Mouse (Mus musculus) neural tube, embryonic 14.5 days (tissue): ENCODE measurements around the gene Car3. TPM values are rescaled to one million over a fixed set of nuclear protein-coding genes. Genes with fewer than 3 reads are reported as not detected.

Experiments
- ATAC-seq: fragments of 200-750 bp; cut with Nextera tagmentation; 2 replicates; pipeline ENCODE4 v1.8.0; 2017; ENCODE audit warnings: low read depth, mild to moderate bottlenecking, moderate TSS enrichment, moderate library complexity
- H3K27ac ChIP-seq: fragments of 300-500 bp; sonication (generic); 2 replicates; pipeline ENCODE4 v1.5.1; 2014; ENCODE audit warnings: low read depth, mild to moderate bottlenecking, control low read depth, low read length, moderate library complexity, mixed read lengths
- H3K27me3 ChIP-seq: fragments of 300-500 bp; sonication (generic); 2 replicates; pipeline ENCODE4 v1.6.1; 2014; ENCODE audit warnings: low read length; ENCODE audit not compliant: control insufficient read depth, insufficient read depth
- H3K36me3 ChIP-seq: fragments of 300-500 bp; sonication (generic); 2 replicates; pipeline ENCODE4 v1.6.1; 2014; ENCODE audit warnings: low read length, mixed read lengths; ENCODE audit not compliant: control insufficient read depth, insufficient read depth
- H3K4me1 ChIP-seq: fragments of 300-500 bp; sonication (generic); 2 replicates; pipeline ENCODE4 v1.6.1; 2014; ENCODE audit warnings: low read length; ENCODE audit not compliant: control insufficient read depth, insufficient read depth
- H3K4me2 ChIP-seq: fragments of 300-500 bp; sonication (generic); 2 replicates; pipeline ENCODE4 v1.6.1; 2014; ENCODE audit warnings: mild to moderate bottlenecking, low read depth, low read length, control low read depth
- H3K4me3 ChIP-seq: fragments of 300-500 bp; sonication (generic); 2 replicates; pipeline ENCODE4 v1.5.1; 2014; ENCODE audit warnings: low read depth, low read length, control low read depth, mixed read lengths
- H3K9ac ChIP-seq: fragments of 300-500 bp; sonication (generic); replicated peaks from 2 replicates; pipeline ENCODE4 v1.6.1; 2014; ENCODE audit warnings: low read depth, mild to moderate bottlenecking, control low read depth, low read length, mixed read lengths
- H3K9me3 ChIP-seq: fragments of 300-500 bp; sonication (generic); 2 replicates; pipeline ENCODE4 v1.6.1; 2016; ENCODE audit warnings: low read length; ENCODE audit not compliant: control insufficient read depth
- WGBS: fragments of 180-500 bp; shearing (Covaris S2); extraction: QIAGEN DNeasy Blood & Tissue Kit; methylation state at CpG from one replicate; pipeline ENCODE4 v1.1.7; 2014; 5-methylcytosine and 5-hydroxymethylcytosine counted together
- polyA plus RNA-seq: library from polyadenylated mRNA; unstranded; fragments of >200 nt; fragmentation: Nextera tagmentation; extraction: Ambion mirVana; gene quantifications from 2 replicates; pipeline ENCODE4 v1.2.1, GENCODE M21; 2014

Car3 gene
- polyA plus RNA-seq, 1 experiment from 2014 or later, result 1.7 TPM

DNA sequence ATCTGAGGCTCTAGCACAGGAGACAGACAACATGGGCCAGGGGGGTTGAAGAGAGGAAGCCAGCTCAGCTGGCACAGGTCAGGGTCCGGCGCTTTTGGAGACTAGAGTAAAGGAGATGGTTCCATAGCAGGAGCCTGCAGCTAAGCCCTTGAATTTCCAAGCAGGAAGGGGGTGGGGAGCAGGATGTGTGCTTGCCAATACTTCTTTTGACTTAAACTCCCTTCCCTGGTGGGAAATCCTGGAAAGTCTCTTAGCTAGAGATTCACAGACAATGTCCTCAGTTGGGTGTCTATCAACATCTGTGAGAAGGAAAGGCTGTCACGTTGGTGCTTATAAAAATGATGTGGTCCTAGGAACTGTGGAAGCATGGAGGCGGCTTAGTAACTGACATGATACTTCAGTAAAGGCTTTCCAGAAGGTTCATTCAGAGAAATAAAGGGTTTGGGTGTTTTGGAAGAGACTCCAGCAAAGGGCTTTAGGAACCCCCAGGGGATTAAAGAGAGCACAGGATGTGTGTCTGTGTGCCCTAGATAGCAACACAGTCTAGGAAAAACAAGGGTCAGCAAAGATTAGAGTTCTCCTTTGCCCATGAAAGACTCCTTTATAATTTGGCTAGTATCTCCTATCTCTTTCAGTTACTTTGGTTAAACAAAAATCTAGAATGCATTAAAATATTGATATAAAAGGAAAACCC, 26.6 kb downstream of the Car3 start:
- no peak overlapping the region for H3K9ac ChIP-seq
- 56% methylated on average over 4 of the region's 4 CpGs for WGBS
- H3K4me1 ChIP-seq, result no peaks in the 10 kb centered on the region
- H3K27ac ChIP-seq, result no peak overlapping the region
- no peak overlapping the region for H3K4me3 ChIP-seq
- no peak overlapping the region for H3K4me2 ChIP-seq
- ATAC-seq, result no peak
- H3K36me3 ChIP-seq, result no peaks in the 10 kb centered on the region
- no peaks in the 10 kb centered on the region for H3K27me3 ChIP-seq
- H3K9me3 ChIP-seq, result no peaks in the 10 kb centered on the region

DNA sequence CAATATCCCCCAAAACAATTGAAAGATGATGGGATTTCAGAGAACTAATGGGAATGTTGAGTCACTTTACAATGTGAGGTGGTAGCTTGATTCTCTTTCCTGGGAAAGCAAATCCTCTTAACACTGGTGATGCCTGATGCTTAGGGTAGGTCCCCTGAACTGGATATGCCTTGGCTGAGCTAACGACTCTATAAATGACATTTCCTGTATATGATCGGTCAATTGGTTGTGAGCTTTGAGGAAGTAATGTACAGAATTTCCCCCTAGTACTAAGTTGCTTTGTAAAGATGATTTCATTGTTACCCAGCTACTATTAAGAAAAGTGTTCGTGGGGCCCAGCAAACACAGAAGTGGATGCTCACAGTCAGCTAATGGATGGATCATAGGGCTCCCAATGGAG, 29.7 kb downstream of the Car3 start:
- H3K27me3 ChIP-seq, result no peaks in the 10 kb centered on the region
- no peak for ATAC-seq
- H3K9me3 ChIP-seq, result no peaks in the 10 kb centered on the region
- H3K4me3 ChIP-seq, result no peak overlapping the region
- H3K4me2 ChIP-seq, result no peak overlapping the region
- no peak overlapping the region for H3K9ac ChIP-seq
- H3K36me3 ChIP-seq, result no peaks in the 10 kb centered on the region
- no peak overlapping the region for H3K27ac ChIP-seq
- WGBS, result 87% methylated on average over 3 of the region's 3 CpGs
- H3K4me1 ChIP-seq, result no peaks in the 10 kb centered on the region

DNA sequence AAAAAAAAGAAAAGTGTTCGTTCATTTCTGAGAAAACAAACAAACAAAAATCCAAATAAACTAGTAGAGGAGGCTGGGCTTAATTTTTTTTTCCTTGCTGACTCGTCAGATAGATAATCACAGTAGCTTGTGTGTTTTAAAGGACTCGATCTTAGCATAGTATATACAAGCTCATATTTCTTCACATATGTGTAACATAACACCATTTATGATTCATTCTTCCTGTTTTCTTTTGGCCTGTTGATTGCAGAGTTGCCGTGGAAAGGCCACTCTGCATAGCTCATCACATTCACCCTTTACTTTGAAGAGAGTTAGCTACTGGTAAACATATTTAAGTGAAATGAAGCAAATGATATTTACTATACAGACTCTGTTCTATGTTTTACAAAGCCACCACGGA, 30.4 kb downstream of the Car3 start:
- Histone ChIP-seq H3K27me3 (no peaks in the 10 kb centered on the region), H3K4me2 (no peak overlapping the region), H3K4me1 (no peaks in the 10 kb centered on the region), H3K9ac (no peak overlapping the region), H3K4me3 (no peak overlapping the region), H3K27ac (no peak overlapping the region), H3K9me3 (no peaks in the 10 kb centered on the region), H3K36me3 (no peaks in the 10 kb centered on the region)
- 84% methylated on average over 5 of the region's 5 CpGs for WGBS
- ATAC-seq, result no peak

DNA sequence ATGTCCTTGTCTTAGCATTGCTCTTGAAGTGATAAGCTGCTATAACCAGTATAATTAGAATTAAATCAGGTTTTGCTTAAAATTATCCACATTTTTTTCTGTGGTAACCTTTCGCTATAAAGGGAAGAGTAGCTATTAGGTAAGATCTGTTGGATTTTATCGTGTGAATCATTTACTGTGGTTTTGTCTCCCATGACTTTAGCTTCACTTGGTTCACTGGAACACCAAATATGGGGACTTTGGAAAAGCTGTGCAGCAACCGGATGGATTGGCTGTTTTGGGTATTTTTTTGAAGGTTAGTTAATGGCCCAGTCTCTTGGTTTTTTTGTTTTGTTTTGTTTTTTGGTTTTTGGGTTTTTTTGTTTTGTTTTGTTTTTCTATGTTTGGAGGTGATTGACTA, 32.0 kb downstream of the Car3 start:
- Histone ChIP-seq H3K36me3 (no peaks in the 10 kb centered on the region), H3K9me3 (no peaks in the 10 kb centered on the region), H3K4me3 (no peak overlapping the region), H3K27me3 (no peaks in the 10 kb centered on the region), H3K4me1 (no peaks in the 10 kb centered on the region), H3K4me2 (no peak overlapping the region), H3K27ac (no peak overlapping the region), H3K9ac (no peak overlapping the region)
- ATAC-seq, result no peak
- 93% methylated on average over 3 of the region's 3 CpGs for WGBS

DNA sequence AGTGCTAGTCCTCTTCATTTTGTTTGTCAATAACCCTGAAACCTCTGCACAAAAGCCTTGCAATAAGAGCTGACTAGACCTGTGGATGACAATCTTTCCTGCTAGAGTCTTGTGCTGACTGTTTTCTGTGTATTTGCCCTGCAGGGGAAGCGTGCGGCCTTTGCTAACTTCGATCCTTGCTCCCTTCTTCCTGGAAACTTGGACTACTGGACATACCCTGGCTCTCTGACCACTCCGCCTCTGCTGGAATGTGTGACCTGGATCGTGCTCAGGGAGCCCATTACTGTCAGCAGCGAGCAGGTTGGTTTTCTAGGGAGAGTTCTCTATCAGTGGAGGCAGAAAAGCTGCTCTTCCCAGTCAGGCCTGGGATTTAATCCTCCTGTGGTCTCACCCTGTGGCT, 34.5 kb downstream of the Car3 start:
- ATAC-seq, result no peak
- no peak overlapping the region for H3K4me3 ChIP-seq
- no peak overlapping the region for H3K27ac ChIP-seq
- no peaks in the 10 kb centered on the region for H3K4me1 ChIP-seq
- H3K27me3 ChIP-seq, result no peaks in the 10 kb centered on the region
- no peak overlapping the region for H3K4me2 ChIP-seq
- H3K9ac ChIP-seq, result no peak overlapping the region
- H3K36me3 ChIP-seq, result no peaks in the 10 kb centered on the region
- H3K9me3 ChIP-seq, result no peaks in the 10 kb centered on the region
- 87% methylated on average over 6 of the region's 6 CpGs for WGBS

DNA sequence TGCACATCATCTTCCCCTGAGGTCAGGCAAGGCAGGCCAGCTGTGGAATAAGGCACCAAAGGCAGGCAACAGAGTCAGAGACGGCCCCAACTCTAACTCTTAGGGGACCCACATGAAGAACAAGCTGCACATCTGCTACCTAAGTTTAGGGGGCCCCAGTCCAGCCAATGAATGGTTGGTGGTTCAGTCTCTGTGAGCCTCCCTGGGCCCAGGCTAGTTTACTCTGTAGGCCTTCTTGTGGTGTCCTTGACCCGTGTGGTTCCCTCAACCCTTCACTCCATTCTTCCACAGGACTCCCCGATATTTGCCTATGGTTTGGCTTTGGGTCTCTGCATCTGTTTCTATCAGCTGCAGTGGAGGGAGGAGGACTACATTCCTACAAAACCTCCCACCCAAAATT, 40.1 kb downstream of the Car3 start:
- Histone ChIP-seq H3K27ac (no peak overlapping the region), H3K4me3 (no peak overlapping the region), H3K4me1 (no peaks in the 10 kb centered on the region), H3K9me3 (no peaks in the 10 kb centered on the region), H3K9ac (no peak overlapping the region), H3K27me3 (no peaks in the 10 kb centered on the region), H3K36me3 (no peaks in the 10 kb centered on the region), H3K4me2 (no peak overlapping the region)
- WGBS, result 93% methylated on average over 3 of the region's 3 CpGs
- no peak for ATAC-seq

DNA sequence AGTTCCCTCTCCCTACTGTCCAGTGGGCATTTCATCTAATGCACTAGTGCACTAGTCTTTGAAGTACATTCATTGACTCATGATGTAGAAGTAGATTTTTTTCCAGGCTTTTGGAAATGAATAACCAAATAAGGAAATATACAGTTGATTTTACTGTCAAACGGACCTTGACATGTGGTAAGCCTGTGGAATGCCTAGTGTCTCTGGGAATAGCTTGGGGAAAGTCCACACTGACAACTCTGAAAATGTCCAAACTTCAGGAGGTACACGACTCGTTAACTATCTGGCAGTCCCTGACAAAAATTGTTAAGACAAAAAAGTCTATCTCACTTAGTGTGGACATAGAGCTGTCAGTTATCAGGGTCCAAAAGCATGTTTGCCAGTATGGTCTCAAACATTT, 40.9 kb downstream of the Car3 start:
- Histone ChIP-seq H3K4me2 (no peak overlapping the region), H3K9ac (no peak overlapping the region), H3K9me3 (no peaks in the 10 kb centered on the region), H3K4me1 (no peaks in the 10 kb centered on the region), H3K27ac (no peak overlapping the region), H3K36me3 (no peaks in the 10 kb centered on the region), H3K4me3 (no peak overlapping the region), H3K27me3 (no peaks in the 10 kb centered on the region)
- no peak for ATAC-seq
- 91% methylated on average over 3 of the region's 3 CpGs for WGBS

DNA sequence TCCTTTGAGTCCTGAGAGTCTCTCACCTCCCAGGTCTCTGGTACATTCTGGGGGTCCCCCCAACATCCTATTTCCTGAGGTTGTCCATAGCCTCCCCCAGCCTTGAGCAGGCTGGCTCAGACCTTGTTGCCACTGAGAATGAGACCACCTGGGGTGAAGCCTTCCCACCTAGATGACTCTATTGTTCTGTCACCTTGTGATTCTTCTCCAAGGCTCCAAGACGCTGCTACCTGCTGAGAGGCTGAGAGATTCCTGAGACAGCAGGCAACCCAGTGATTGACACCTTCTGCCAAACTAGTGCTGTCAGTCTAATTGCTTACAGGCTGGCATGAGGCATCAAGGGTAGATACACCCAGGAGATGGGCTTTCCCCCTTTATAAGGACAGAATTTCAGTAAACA, 44.0 kb downstream of the Car3 start:
- H3K27me3 ChIP-seq, result no peaks in the 10 kb centered on the region
- WGBS, result 32% methylated on average over 1 of the region's 1 CpGs
- no peak overlapping the region for H3K9ac ChIP-seq
- H3K4me1 ChIP-seq, result no peaks in the 10 kb centered on the region
- no peaks in the 10 kb centered on the region for H3K36me3 ChIP-seq
- no peak overlapping the region for H3K4me2 ChIP-seq
- no peaks in the 10 kb centered on the region for H3K9me3 ChIP-seq
- ATAC-seq, result no peak
- no peak overlapping the region for H3K4me3 ChIP-seq
- no peak overlapping the region for H3K27ac ChIP-seq

DNA sequence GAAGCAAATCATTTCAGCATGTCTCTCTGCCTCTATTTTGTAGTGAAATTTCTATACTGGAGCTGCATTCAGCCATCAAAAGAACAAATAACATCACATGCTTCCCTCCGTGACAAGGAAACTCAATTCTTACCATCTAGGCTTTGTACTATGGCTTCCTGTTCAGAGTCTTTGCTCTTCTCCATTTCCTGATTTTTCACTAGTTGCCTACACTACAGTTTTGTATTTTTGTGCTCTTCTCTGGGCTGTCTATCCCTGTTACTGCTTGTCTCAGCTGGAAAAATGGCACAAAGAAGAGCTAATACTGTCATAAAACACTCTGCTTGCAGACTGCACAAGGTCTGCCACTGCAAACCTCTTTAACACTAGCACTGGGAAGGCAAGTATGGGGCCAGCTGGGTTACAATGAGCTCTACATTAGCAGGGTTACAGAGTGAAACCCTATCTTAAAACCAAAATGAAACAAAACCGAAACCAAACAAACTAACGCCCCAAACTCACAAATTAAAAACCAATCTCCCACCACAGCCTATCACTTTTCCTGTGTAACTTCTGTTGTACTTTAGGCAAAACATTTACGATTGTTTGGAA, 48.8 kb downstream of the Car3 start:
- no peak overlapping the region for H3K27ac ChIP-seq
- H3K4me3 ChIP-seq, result no peak overlapping the region
- no peaks in the 10 kb centered on the region for H3K9me3 ChIP-seq
- H3K4me1 ChIP-seq, result no peaks in the 10 kb centered on the region
- no peaks in the 10 kb centered on the region for H3K36me3 ChIP-seq
- 86% methylated on average over 4 of the region's 4 CpGs for WGBS
- ATAC-seq, result no peak
- H3K4me2 ChIP-seq, result no peak overlapping the region
- no peak overlapping the region for H3K9ac ChIP-seq
- H3K27me3 ChIP-seq, result no peaks in the 10 kb centered on the region
